Mouse (Mus musculus) 416B (cell line): ENCODE results near the gene Scoc.
"Not testable (repeated sequence)": the region's sequence is repeated elsewhere in the genome, so short reads cannot be mapped to it uniquely, and the experiment has no call there.

ENCODE experiments used
- DNase-seq: peaks from one replicate; pipeline ENCODE4 v3.0.0; 2011; ENCODE audit warnings: low read depth

The Scoc gene

GRCm38 (mm10) chr8:83458222-83458621 lies at the start of gene Scoc:
Gene Scoc (minus strand): TSS chr8:83458391.
- DNase-seq: no peak

GRCm38 (mm10) chr8:83459606-83460005 lies 1.4 kb upstream of the Scoc start:
- DNase-seq: peak; percentile 70

GRCm38 (mm10) chr8:83457121-83457520 lies 1.1 kb downstream of the Scoc start:
- no peak for DNase-seq

GRCm38 (mm10) chr8:83451056-83451455 lies 7.1 kb downstream of the Scoc start:
- DNase-seq: peak; percentile 75

- DNase-seq: peak; percentile 52
Observed at GRCm38 (mm10) chr8:83449960-83450359, 8.2 kb downstream of the Scoc start.

- DNase-seq: no peak
Observed at GRCm38 (mm10) chr8:83443052-83443400, 15.2 kb downstream of the Scoc start.

- DNase-seq: peak; percentile 98
Observed at GRCm38 (mm10) chr8:83442243-83443051, 15.7 kb downstream of the Scoc start.

GRCm38 (mm10) chr8:83441656-83442242 lies 16.4 kb downstream of the Scoc start:
- DNase-seq: peak; percentile 36

GRCm38 (mm10) chr8:83437077-83437476 lies 21.1 kb downstream of the Scoc start:
- peak; percentile 68 for DNase-seq

- peak; percentile 70 for DNase-seq
Observed at GRCm38 (mm10) chr8:83429071-83429524, 29.1 kb downstream of the Scoc start.

- not testable (repeated sequence) for DNase-seq
Observed at GRCm38 (mm10) chr8:83428621-83429020, 29.6 kb downstream of the Scoc start.

GRCm38 (mm10) chr8:83426949-83427348 lies 31.2 kb downstream of the Scoc start:
- DNase-seq: no peak

- no peak for DNase-seq
Observed at GRCm38 (mm10) chr8:83426104-83426759, 32.0 kb downstream of the Scoc start.

- DNase-seq: no peak
Observed at GRCm38 (mm10) chr8:83425202-83425601, 33.0 kb downstream of the Scoc start.

GRCm38 (mm10) chr8:83423032-83423825 lies 35.0 kb downstream of the Scoc start:
- no peak for DNase-seq

- no peak for DNase-seq
Observed at GRCm38 (mm10) chr8:83421354-83421753, 36.8 kb downstream of the Scoc start.

- DNase-seq: no peak
Observed at GRCm38 (mm10) chr8:83418805-83419516, 39.2 kb downstream of the Scoc start.

GRCm38 (mm10) chr8:83417970-83418369 lies 40.2 kb downstream of the Scoc start:
- no peak for DNase-seq

- no peak for DNase-seq
Observed at GRCm38 (mm10) chr8:83416878-83417277, 41.3 kb downstream of the Scoc start.

- no peak for DNase-seq
Observed at GRCm38 (mm10) chr8:83408496-83408895, 49.7 kb downstream of the Scoc start.

GRCm38 (mm10) chr8:83406836-83407235 lies 51.4 kb downstream of the Scoc start:
- peak; percentile 47 for DNase-seq

GRCm38 (mm10) chr8:83405548-83405947 lies 52.6 kb downstream of the Scoc start:
- DNase-seq: no peak
